Mouse (Mus musculus): ENCODE data around the gene Csk. TPM values are rescaled to one million over a fixed set of nuclear protein-coding genes. Genes with fewer than 3 reads are reported as not detected.

The Csk gene
- polyA plus RNA-seq, 1 experiment from 2014 or later: 29.0 TPM

- no peaks in the 10 kb centered on the region for H3K27me3 ChIP-seq (replicated peaks)
- peaks cover 18% of the 10 kb centered on the region for H3K36me3 ChIP-seq
- no peak overlapping the region for H3K4me3 ChIP-seq (replicated peaks)
- ATAC-seq: no peak
- H3K9me3 ChIP-seq: no peaks in the 10 kb centered on the region
- WGBS: 47% methylated on average over 5 of the region's 5 CpGs
- H3K27ac ChIP-seq: no peak overlapping the region
- no peak overlapping the region; the same call in 1 of the 2 replicates for H3K4me2 ChIP-seq (replicated peaks)
- H3K4me1 ChIP-seq (replicated peaks): peaks cover 9% of the 10 kb centered on the region
- H3K9ac ChIP-seq: no peak overlapping the region
These were observed 62.7 kb downstream of the Csk start for GRCm38 (mm10) chr9:57590726-57591125.

GRCm38 (mm10) chr9:57589224-57590126, 64.0 kb downstream of the Csk start, which contains the start of gene Ulk3:
Gene Ulk3, plus strand, starts transcription at chr9:57589452.
- peak; percentile 92 for ATAC-seq
- Histone ChIP-seq H3K36me3 (peaks cover 22% of the 10 kb centered on the region), H3K27me3 (replicated peaks) (no peaks in the 10 kb centered on the region), H3K4me2 (replicated peaks) (peak within 1 kb of the TSS; percentile 84), H3K27ac (peak within 1 kb of the TSS; percentile 77), H3K4me3 (replicated peaks) (peak within 1 kb of the TSS; percentile 60), H3K4me1 (replicated peaks) (peaks cover 9% of the 10 kb centered on the region), H3K9ac (peak within 1 kb of the TSS; percentile 73), H3K9me3 (no peaks in the 10 kb centered on the region)
- WGBS: under 1% methylated on average over 58 of the region's 58 CpGs

GRCm38 (mm10) chr9:57584991-57585390, 68.4 kb downstream of the Csk start:
- Histone ChIP-seq H3K36me3 (peaks cover 16% of the 10 kb centered on the region), H3K27ac (no peak overlapping the region), H3K4me3 (replicated peaks) (no peak overlapping the region), H3K4me1 (replicated peaks) (peaks cover 9% of the 10 kb centered on the region), H3K27me3 (replicated peaks) (no peaks in the 10 kb centered on the region), H3K4me2 (replicated peaks) (no peak overlapping the region), H3K9ac (no peak overlapping the region), H3K9me3 (no peaks in the 10 kb centered on the region)
- no peak for ATAC-seq
- 83% methylated on average over 3 of the region's 3 CpGs for WGBS

- H3K27me3 ChIP-seq (replicated peaks): no peaks in the 10 kb centered on the region
- no peak overlapping the region for H3K4me3 ChIP-seq (replicated peaks)
- H3K4me2 ChIP-seq (replicated peaks): no peak overlapping the region
- WGBS: 81% methylated on average over 6 of the region's 6 CpGs
- H3K27ac ChIP-seq: no peak overlapping the region
- ATAC-seq: no peak
- H3K9ac ChIP-seq: no peak overlapping the region
- peaks cover 11% of the 10 kb centered on the region for H3K36me3 ChIP-seq
- no peaks in the 10 kb centered on the region for H3K9me3 ChIP-seq
- H3K4me1 ChIP-seq (replicated peaks): no peaks in the 10 kb centered on the region
These were observed 76.1 kb downstream of the Csk start for GRCm38 (mm10) chr9:57577144-57577849.

Other genes starting within 250 kb of the Csk start
- 25.0 and 30.1 TPM in 2 replicates for gene Ppcdc, start 213.5 kb downstream of the Csk start, polyA plus RNA-seq (2015; fragmentation: Nextera tagmentation; extraction: Ambion mirVana)
- gene Scamp5, start 185.6 kb downstream of the Csk start, polyA plus RNA-seq (2015; fragmentation: Nextera tagmentation; extraction: Ambion mirVana): 14.1 and 16.4 TPM in 2 replicates
- 7.0 and 8.1 TPM in 2 replicates for gene Rpp25, start 149.6 kb downstream of the Csk start, polyA plus RNA-seq (2015; fragmentation: Nextera tagmentation; extraction: Ambion mirVana)
- gene Cox5a, start 132.4 kb downstream of the Csk start, polyA plus RNA-seq (2015; fragmentation: Nextera tagmentation; extraction: Ambion mirVana): 844 and 895 TPM in 2 replicates
- gene Fam219b, start 116.1 kb downstream of the Csk start, polyA plus RNA-seq (2015; fragmentation: Nextera tagmentation; extraction: Ambion mirVana): 17.2 and 18.2 TPM in 2 replicates
- 50.2 and 55.8 TPM in 2 replicates for gene Mpi, start 100.9 kb downstream of the Csk start, polyA plus RNA-seq (2015; fragmentation: Nextera tagmentation; extraction: Ambion mirVana)
- gene Scamp2, start 92.7 kb downstream of the Csk start, polyA plus RNA-seq (2015; fragmentation: Nextera tagmentation; extraction: Ambion mirVana): 83.9 and 84.5 TPM in 2 replicates
- gene Ulk3, start 64.2 kb downstream of the Csk start, polyA plus RNA-seq (2015; fragmentation: Nextera tagmentation; extraction: Ambion mirVana): 16.3 and 20.4 TPM in 2 replicates
- gene Cplx3, start 47.4 kb downstream of the Csk start, polyA plus RNA-seq (2015; fragmentation: Nextera tagmentation; extraction: Ambion mirVana): not detected in 2 replicates
- not detected in 2 replicates for gene Lman1l, start 32.9 kb downstream of the Csk start, polyA plus RNA-seq (2015; fragmentation: Nextera tagmentation; extraction: Ambion mirVana)
- not detected in 2 replicates for gene Cyp1a2, start 30.1 kb upstream of the Csk start, polyA plus RNA-seq (2015; fragmentation: Nextera tagmentation; extraction: Ambion mirVana)
- gene Cyp1a1, start 34.3 kb upstream of the Csk start, polyA plus RNA-seq (2015; fragmentation: Nextera tagmentation; extraction: Ambion mirVana): not detected in 2 replicates
- 29.6 and 29.9 TPM in 2 replicates for gene Edc3, start 54.9 kb upstream of the Csk start, polyA plus RNA-seq (2015; fragmentation: Nextera tagmentation; extraction: Ambion mirVana)
- 57.8 and 71.7 TPM in 2 replicates for gene Clk3, start 112.2 kb upstream of the Csk start, polyA plus RNA-seq (2015; fragmentation: Nextera tagmentation; extraction: Ambion mirVana)
- gene Arid3b, start 183.2 kb upstream of the Csk start, polyA plus RNA-seq (2015; fragmentation: Nextera tagmentation; extraction: Ambion mirVana): 7.4 and 7.8 TPM in 2 replicates